In the genomic region with DNA sequence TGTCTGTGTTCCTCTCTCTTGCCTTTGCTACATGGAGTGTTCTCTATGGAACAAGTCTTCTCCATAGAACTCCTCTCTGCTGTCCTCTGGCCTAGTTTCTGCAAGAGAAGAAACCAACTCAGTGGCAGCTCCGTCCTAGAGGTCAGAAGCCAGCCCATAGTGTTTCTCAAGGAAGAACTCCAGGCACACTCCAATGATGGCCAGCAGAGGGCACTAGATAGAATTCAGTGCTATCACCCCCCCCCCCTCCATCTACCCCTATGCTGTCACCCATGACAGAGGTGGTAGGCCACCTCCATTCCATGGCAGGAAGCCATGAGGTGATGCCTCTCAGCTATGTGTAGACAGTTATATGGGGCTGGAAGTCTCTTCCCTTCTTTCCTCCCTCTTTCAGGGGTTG, we compare ENCODE assay signal across 20 mouse cellular contexts.
DNase-seq lines count a peak whose midpoint lies in the region; ATAC-seq and TF ChIP-seq lines count a peak whose summit lies in the region.
"Had no signal": no experiment of that assay in that cellular context is flagged by ENCODE, and none has a peak within 500 bp of the region (broad histone marks: within the 10 kb centered on the region; RNA-seq: fewer than 3 reads in every experiment).

No protein-coding gene starts in this region.

- TF ChIP-seq EP300 in heart, adult 2 months (IDR thresholded peaks at IDR 0.05; ENCODE audit: insufficient read depth, low read depth, low read length), result no peak
- TF ChIP-seq EP300 in ES-Bruce4 (IDR thresholded peaks at IDR 0.05; ENCODE audit: insufficient read depth, low read depth, low read length), result no peak

- H3K27me3 ChIP-seq in heart, adult 2 months (ENCODE audit: control insufficient read depth, insufficient read depth, low read length), result no peaks in the 10 kb centered on the region; the same call in 1 of the 2 replicates
- no peaks in the 10 kb centered on the region; the same call in 1 of the 2 replicates for H3K27me3 ChIP-seq in ES-Bruce4 (ENCODE audit: control insufficient read depth, insufficient read depth, low read length, poor library complexity, severe bottlenecking)

- 92% methylated on average over 1 of the region's 1 CpGs for WGBS in heart, adult 2 months

- H3K36me3 ChIP-seq in heart, adult 2 months (ENCODE audit: control insufficient read depth, insufficient read depth, low read length), result no peaks in the 10 kb centered on the region
- no peaks in the 10 kb centered on the region for H3K36me3 ChIP-seq in ES-Bruce4 (ENCODE audit: control insufficient read depth, insufficient read depth, low read length, poor library complexity, severe bottlenecking)
- H3K36me3 ChIP-seq: embryonic facial prominence, embryonic 13.5 days; forebrain, embryonic 10.5 days; heart, embryonic 13.5 days; hindbrain, embryonic 12.5 days; kidney, embryonic 15.5 days; limb, embryonic 10.5 days had no signal

- intact Hi-C loops in heart, adult 2 months (cut with DNase I), result no loop called here

- no peak overlapping the region for H3K4me3 ChIP-seq in heart, adult 2 months
- no peak overlapping the region for H3K4me3 ChIP-seq in layer of hippocampus, adult 2 months
- H3K4me3 ChIP-seq in ES-Bruce4 (ENCODE audit: low read depth, low read length), result no peak overlapping the region
- H3K4me3 ChIP-seq: embryonic facial prominence, embryonic 13.5 days; forebrain, embryonic 10.5 days; gastrocnemius, adult 2 months; heart, embryonic 13.5 days; hindbrain, embryonic 12.5 days; kidney, embryonic 15.5 days; limb, embryonic 10.5 days had no signal

- no peak for ATAC-seq in frontal cortex, adult (ENCODE audit: low TSS enrichment)

- H3K9ac ChIP-seq in heart, adult 2 months (ENCODE audit: low read depth, low read length), result no peak overlapping the region
- no peak overlapping the region for H3K9ac ChIP-seq in ES-Bruce4 (ENCODE audit: low read depth, poor library complexity, severe bottlenecking)
- H3K9ac ChIP-seq: embryonic facial prominence, embryonic 13.5 days; heart, embryonic 13.5 days; hindbrain, embryonic 12.5 days; kidney, embryonic 15.5 days had no signal

- H3K79me2 ChIP-seq in heart, adult 2 months (replicated peaks; ENCODE audit: control insufficient read depth, insufficient read depth, low read length), result no peaks in the 10 kb centered on the region

- TF ChIP-seq POLR2A in heart, adult 2 months (IDR thresholded peaks at IDR 0.05; ENCODE audit: insufficient read depth, low read depth, low read length), result no peak
- no peak for TF ChIP-seq POLR2A in ES-Bruce4 (IDR thresholded peaks at IDR 0.05; ENCODE audit: insufficient read depth, low read length)

- H3K27ac ChIP-seq in heart, adult 2 months, result no peak overlapping the region
- no peak overlapping the region for H3K27ac ChIP-seq in layer of hippocampus, adult 2 months
- H3K27ac ChIP-seq in ES-Bruce4 (ENCODE audit: insufficient read depth, low read length), result no peak overlapping the region
- H3K27ac ChIP-seq: embryonic facial prominence, embryonic 13.5 days; forebrain, embryonic 10.5 days; gastrocnemius, adult 2 months; hindbrain, embryonic 12.5 days; kidney, embryonic 15.5 days; limb, embryonic 10.5 days had no signal

- DNase-seq in heart, adult 2 months, result no peak
- no peak for DNase-seq in heart, adult 18-20 months
- no peak for DNase-seq in layer of hippocampus, adult 2 months (ENCODE audit: low spot score in 2 of 2)
- DNase-seq in layer of hippocampus, postnatal 10 days (ENCODE audit: low spot score in 2 of 2), result no peak
- DNase-seq in ZHBTc4 (ENCODE audit: low read depth, low spot score), result peak; percentile 36
- no peak for DNase-seq in liver
- DNase-seq: adrenal gland, adult 2 months; cerebellum, adult 8-10 months; gastrocnemius, adult 2 months; layer of hippocampus, adult 9-11 months; right cerebral cortex, postnatal 25 days; thymus, adult 18-20 months had no signal

- no peaks in the 10 kb centered on the region for H3K4me1 ChIP-seq in heart, adult 2 months (ENCODE audit: control insufficient read depth, insufficient read depth, low read length)
- H3K4me1 ChIP-seq in ES-Bruce4 (ENCODE audit: control insufficient read depth, insufficient read depth, low read length), result no peaks in the 10 kb centered on the region

- peak; percentile 29 for TF ChIP-seq CTCF in heart, adult 2 months (IDR thresholded peaks at IDR 0.05)
- TF ChIP-seq CTCF in layer of hippocampus, adult 2 months (conservative IDR thresholded peaks at IDR 0.05), result peak; percentile 53
- TF ChIP-seq CTCF in ES-Bruce4 (IDR thresholded peaks at IDR 0.05; ENCODE audit: low read depth, low read length), result peak; percentile 14

- no peaks in the 10 kb centered on the region; the same call in 1 of the 2 replicates for H3K9me3 ChIP-seq in ES-Bruce4 (replicated peaks; ENCODE audit: control insufficient read depth, insufficient read depth, low read length, poor library complexity, severe bottlenecking)
- H3K9me3 ChIP-seq: embryonic facial prominence, embryonic 13.5 days; forebrain, embryonic 10.5 days; heart, embryonic 13.5 days; hindbrain, embryonic 12.5 days; kidney, embryonic 15.5 days; limb, embryonic 10.5 days had no signal
